Mouse (Mus musculus): ENCODE data around the gene Kcnj1.
A peak's percentile ranks its signal among the peaks of the same experiment; 100 is the strongest.

The Kcnj1 gene

DNA sequence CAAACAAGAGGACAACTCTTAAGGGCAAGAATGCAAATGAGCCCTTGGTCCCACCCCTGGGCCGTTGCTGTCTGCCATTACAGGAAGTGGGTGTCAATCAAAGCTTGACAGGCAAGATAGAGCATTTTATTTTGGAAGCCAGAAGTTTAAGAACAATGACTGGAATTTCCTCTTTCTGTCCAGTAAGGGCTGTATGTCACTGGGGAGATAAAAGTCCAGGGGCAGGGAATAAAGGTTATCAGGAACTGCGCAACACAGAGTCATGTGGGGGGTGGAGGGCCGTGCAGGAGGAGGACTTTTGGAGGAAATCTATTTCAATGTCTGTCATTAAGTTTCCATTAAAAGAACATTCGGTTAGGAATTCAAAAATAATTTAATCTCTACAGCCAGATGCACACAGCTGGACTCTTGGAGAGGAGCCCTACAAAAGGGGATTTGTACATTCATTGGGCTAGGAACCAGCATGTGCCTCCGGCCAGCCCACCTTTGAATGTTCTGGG, 28.4 kb downstream of the Kcnj1 start:
- no peak for DNase-seq

DNA sequence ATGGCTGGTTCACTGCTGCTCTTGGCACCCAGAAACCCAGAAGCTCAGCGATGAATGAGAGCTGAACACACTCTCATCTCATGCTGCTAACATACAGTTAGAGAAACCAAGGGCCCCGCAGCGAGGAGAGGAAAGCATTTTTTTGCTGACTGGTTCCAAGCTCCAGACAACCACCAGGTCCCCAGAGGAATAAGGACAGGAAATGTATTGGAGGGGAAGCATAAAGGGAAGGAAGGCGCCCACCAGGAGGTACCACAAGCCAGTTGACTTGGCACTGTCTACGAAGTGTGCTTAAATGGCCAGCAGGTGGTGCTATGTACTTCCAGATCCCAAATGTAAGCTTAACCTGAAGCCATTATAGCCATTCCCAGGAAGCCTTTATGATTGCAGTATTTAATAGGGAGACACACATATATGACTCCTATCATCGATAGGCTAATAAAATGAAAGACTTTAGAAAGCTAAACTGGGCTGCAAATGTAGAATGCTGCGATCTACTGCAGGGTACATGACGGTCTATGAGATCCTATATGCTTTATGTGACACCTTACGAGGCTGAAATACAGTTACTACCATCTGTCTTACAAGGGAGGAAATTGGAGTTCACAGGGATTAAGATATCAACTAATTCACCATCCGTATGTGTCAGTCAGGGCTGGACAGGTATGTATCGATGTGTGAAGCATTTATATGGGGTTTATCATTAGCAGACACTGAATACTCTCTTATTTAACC, 33.1 kb downstream of the Kcnj1 start:
- peak; percentile 41 to 59 for DNase-seq

DNA sequence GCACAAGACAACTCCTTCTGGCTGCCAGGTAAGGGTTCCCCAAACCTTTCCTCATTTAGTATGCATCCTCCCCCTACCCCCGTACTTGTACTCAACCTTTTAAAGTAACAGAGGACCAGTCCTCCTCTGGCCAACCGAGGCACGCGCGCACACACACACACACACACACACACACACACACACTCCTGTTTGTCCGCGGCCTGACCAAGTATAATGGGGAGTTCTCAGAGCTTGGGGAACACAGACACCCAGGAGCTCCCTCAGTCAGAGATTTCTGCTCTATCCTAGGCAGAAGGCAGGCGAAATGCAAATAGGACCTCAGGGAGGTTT, 36.4 kb downstream of the Kcnj1 start:
- DNase-seq, result no peak

GRCm38 (mm10) chr9:32409060-32409961, 37.0 kb downstream of the Kcnj1 start:
- DNase-seq, result no peak

GRCm38 (mm10) chr9:32410671-32411070, 38.4 kb downstream of the Kcnj1 start:
- no peak for DNase-seq

GRCm38 (mm10) chr9:32411507-32411906, 39.2 kb downstream of the Kcnj1 start:
- DNase-seq, result no peak

GRCm38 (mm10) chr9:32412836-32413580, 40.7 kb downstream of the Kcnj1 start:
- no peak for DNase-seq

DNA sequence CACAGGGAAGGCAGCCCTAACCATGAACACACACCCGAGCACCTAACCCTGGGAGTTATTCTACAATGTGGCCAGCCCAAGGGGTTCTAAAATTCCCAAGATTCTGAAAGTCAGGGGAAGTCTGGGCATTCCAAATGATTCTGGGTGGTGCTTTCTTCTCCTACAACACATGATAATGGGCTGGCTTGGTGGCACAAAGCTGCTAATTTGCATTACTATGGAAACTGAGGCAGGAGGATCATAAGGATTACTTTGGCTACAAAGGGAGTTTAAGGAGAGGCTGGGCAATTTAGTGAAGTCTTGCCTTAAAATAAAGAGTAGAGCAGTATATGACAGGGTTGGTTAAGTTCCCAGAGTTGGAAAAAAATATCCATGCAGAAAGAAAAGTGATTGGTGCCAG, 42.7 kb downstream of the Kcnj1 start:
- DNase-seq, result no peak

- no peak for DNase-seq
Measured at GRCm38 (mm10) chr9:32415952-32416351, 43.7 kb downstream of the Kcnj1 start.

DNA sequence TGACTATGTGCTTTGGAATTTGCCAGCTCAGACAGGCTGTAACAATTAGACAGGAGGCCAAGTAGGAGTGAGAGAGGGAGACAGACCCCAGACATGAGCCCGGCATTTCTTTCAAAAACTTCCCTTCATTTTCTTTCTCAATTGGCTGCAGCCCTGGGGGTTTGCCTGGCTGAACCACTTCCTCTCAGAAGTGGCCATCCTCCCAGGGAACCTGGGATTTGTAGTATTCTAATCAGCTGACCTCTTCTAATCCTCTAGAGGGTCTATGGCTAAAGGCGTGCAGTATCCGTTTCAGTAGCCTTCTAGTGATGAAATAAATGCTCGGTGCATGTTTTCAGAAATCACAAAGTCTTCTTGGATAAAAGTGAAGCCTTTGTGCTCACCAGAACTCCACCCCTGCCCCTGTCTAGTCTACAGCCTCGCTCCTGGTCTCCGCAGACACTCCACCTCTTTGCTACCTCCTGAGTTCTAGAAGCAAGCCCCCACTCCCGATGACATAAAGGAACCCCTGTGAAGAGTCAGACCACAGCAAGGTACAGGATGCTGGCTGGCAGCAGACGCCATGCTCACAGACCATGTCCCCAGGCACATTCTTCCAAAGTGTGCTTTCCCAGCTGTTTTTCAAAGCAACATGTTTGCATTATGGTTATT, 45.3 kb downstream of the Kcnj1 start:
- DNase-seq, result no peak

- DNase-seq, result no peak
Measured at GRCm38 (mm10) chr9:32420711-32421110, 48.4 kb downstream of the Kcnj1 start.

GRCm38 (mm10) chr9:32425321-32425720, 53.0 kb downstream of the Kcnj1 start:
- no peak for DNase-seq

DNA sequence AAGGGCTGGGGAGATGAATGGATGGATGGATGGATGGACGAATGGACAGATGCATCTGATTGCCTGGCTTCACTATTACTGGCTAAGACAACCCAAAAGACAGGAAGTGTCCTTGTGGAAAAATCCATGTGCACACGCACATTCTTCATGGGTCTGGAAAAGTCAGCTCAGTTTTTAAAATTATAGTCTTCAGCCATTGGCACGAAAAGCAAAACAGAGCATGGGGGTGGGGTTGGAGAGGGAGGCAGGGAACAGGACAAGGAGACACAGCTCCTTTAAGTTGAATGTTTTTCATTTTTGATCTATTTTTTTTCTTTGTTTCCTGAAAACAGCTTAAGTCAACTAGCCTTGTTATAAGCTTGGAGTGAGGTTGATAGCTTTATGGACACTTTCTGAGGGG, 58.8 kb downstream of the Kcnj1 start:
- DNase-seq, result no peak

GRCm38 (mm10) chr9:32434241-32435213, 62.2 kb downstream of the Kcnj1 start:
- peak; percentile 7 to 9 for DNase-seq

DNA sequence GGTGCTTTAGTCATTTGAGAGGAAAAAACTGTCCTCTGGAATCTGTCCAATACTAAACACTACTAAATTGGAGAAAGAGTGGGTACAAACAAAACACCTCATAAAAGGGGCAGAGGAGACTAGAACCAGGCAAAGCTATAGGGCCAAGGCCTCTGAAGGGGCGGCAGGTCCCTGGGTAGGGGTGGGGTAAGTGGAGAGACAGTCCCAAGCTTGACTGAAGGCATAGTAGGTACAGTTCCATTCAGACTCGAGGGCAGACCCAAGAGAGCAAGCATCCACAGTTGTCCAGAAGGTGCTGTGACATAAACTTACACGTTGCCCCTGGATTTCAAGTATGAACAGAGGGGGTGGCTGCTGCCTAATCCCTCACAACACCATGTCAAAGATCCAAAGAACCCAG, 70.8 kb downstream of the Kcnj1 start:
- DNase-seq, result no peak

GRCm38 (mm10) chr9:32443817-32444216, 71.5 kb downstream of the Kcnj1 start:
- no peak for DNase-seq

GRCm38 (mm10) chr9:32444453-32445201, 72.3 kb downstream of the Kcnj1 start:
- DNase-seq, result no peak

DNA sequence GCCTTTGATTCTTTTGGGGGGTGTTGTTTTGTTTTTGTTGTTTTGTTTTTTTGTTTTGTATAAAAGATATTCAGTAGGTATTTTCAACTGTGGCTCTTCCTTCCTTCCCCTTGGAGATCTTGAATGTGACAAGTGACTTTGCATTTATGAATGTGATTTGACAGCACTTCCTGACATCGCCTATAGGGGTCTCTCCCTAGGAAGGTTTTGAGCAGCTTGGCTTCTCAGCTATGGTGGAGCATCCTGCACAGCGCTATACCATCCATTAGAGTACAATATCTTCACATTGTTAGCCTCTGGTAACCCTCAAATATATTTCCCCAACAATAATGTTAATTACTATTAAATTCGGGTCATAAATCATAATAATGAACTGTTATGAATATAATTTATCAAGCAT, 73.5 kb downstream of the Kcnj1 start:
- DNase-seq, result no peak

GRCm38 (mm10) chr9:32448766-32449165, 76.5 kb downstream of the Kcnj1 start:
- peak; percentile 8 to 15 for DNase-seq
